Mouse (Mus musculus) brain, embryonic 14.5 days (tissue): Measurements from ENCODE around the gene Shmt2.
A peak's percentile ranks its signal among the peaks of the same experiment; 100 is the strongest.

ENCODE experiments used
- CTCF ChIP-seq: fragments of 200-500 bp; IDR thresholded peaks from 2 replicates; pipeline ENCODE4 v1.5.1; 2012; ENCODE audit warnings: inconsistent platforms, mild to moderate bottlenecking, moderate library complexity, borderline replicate concordance; ENCODE audit not compliant: insufficient read depth, insufficient read length; ENCODE audit errors: extremely low read depth
- POLR2A ChIP-seq: fragments of 200-500 bp; IDR thresholded peaks from 2 replicates; pipeline ENCODE4 v1.6.1; 2012; ENCODE audit warnings: mild to moderate bottlenecking, inconsistent platforms, borderline replicate concordance; ENCODE audit not compliant: poor library complexity, insufficient read depth, insufficient read length, severe bottlenecking; ENCODE audit errors: extremely low read depth

DNA sequence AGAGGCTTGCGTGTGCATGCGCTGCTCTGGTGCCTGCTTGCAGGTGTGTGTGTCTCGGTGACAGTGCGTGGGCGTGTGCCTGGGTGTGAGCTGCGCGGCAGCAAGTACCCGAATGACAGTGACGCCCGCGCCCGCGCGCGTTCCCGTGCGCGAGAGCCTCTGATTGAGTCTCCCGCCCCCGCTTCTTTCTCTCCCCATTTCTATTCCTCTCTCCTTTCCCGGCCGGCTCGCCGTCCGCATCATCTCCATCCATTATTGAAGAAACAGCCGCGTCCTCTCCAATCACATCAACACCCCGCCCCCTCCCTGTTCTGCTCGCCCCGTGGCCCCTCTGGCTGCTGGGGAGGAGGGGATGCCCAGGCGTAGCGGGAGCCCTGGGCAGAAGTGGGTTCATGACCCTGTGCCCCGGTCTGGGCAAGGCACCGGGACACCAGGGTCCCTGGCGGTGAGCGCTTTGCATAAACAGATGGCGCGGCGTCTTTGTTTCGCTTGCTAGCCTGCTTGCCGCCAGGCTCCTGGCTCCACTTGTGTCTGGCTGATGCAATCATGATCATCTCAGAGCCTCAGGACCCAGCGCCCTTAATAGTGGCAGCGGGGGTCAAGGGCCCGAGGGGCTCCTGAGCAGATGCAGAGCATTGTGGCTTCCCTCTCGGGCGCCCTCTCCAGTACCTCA, 10.5 kb downstream of the Shmt2 start:
- TF ChIP-seq POLR2A (0 out of 2 replicates have a peak, but pooled peaks have one; percentile 14), CTCF (peak; percentile 14; the same call in 1 of the 2 replicates)
